Mouse (Mus musculus): ENCODE data around the gene Dusp2. TPM values are rescaled to one million over a fixed set of nuclear protein-coding genes. Genes with fewer than 3 reads are reported as not detected.
"Not testable (repeated sequence)": the region's sequence is repeated elsewhere in the genome, so short reads cannot be mapped to it uniquely, and the experiment has no call there.

Dusp2 gene
- polyA plus RNA-seq (2015; fragmentation: Nextera tagmentation; extraction: Ambion mirVana) = 6.6 and 7.7 TPM in 2 replicates

DNA sequence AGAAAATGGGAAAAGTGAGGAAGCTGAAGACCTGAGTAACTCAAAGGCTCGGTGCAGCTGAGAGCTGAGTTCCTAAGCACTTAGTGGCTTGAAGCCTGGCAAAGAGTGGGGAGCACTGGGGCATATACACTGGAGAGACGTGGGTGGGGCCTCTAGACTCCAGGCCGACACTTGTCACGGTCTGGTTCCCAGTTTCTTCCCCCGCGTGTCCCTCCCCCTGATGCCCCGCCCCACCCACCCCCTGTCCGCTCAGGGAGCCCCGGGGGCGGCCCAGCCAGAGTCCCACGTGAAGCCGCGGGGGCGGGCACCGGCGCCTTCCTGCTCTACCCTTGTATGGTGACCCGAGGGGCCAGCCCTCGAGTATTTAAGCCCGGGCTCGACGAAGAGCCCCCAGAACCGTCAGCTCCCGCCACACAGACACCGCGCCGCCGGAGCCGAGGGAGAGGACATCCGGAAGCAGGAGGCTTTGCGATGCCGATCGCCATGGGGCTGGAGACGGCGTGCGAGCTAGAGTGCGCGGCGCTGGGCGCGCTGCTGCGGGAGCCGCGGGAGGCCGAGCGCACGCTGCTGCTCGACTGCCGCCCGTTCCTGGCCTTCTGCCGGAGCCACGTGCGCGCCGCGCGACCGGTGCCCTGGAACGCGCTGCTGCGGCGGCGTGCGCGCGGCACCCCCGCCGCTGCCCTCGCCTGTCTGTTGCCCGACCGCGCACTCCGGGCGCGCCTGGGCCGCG is at the start of gene Dusp2:
Dusp2 (plus strand) TSS at position 393 of the 730 bp plus-strand sequence.
- Histone ChIP-seq H3K27ac (ENCODE audit: low read length) (no peak within 1 kb of the TSS), H3K9ac (replicated peaks; ENCODE audit: low read depth, low read length) (peak within 1 kb of the TSS; percentile 69), H3K9me3 (ENCODE audit: control insufficient read depth, low read length) (no peaks in the 10 kb centered on the region), H3K36me3 (ENCODE audit: control insufficient read depth, insufficient read depth) (no peaks in the 10 kb centered on the region), H3K4me3 (replicated peaks; ENCODE audit: low read length) (peak within 1 kb of the TSS; percentile 61), H3K27me3 (replicated peaks; ENCODE audit: control insufficient read depth, insufficient read depth, low read length) (peaks cover 24% of the 10 kb centered on the region), H3K4me1 (replicated peaks; ENCODE audit: control insufficient read depth, insufficient read depth, low read length) (peaks cover 9% of the 10 kb centered on the region; the same call in 1 of the 2 replicates), H3K4me2 (ENCODE audit: low read length) (peak within 1 kb of the TSS; percentile 88)
- ATAC-seq = peak; percentile 87
- WGBS = under 1% methylated on average over 68 of the region's 76 CpGs

DNA sequence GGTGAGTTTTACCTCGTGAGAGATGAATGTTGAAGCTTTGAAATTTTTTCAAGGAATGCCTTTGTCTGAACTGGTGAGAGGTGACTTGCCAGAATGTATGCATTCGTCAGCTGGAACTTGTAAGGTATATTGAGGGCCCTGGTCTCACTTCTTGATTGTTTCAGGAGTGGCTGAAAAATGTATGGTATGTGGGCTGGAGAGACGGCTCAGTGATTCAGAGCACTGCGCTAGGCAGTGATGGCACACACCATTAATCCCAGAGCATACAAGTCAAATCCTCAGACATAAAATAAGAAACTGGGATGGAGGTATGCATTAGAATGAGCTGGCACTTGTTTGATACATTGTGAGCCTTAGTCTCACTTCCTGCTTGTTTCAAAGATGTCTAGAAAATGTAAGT is 43.7 kb upstream of the Dusp2 start:
- Histone ChIP-seq H3K27ac (ENCODE audit: low read length) (no peak overlapping the region), H3K27me3 (replicated peaks; ENCODE audit: control insufficient read depth, insufficient read depth, low read length) (no peaks in the 10 kb centered on the region), H3K9me3 (ENCODE audit: control insufficient read depth, low read length) (no peaks in the 10 kb centered on the region), H3K9ac (replicated peaks; ENCODE audit: low read depth, low read length) (no peak overlapping the region), H3K36me3 (ENCODE audit: control insufficient read depth, insufficient read depth) (peaks cover 34% of the 10 kb centered on the region), H3K4me1 (replicated peaks; ENCODE audit: control insufficient read depth, insufficient read depth, low read length) (no peaks in the 10 kb centered on the region), H3K4me3 (replicated peaks; ENCODE audit: low read length) (no peak overlapping the region), H3K4me2 (ENCODE audit: low read length) (no peak overlapping the region)
- 89% methylated on average over 4 of the region's 4 CpGs for WGBS
- ATAC-seq = no peak

DNA sequence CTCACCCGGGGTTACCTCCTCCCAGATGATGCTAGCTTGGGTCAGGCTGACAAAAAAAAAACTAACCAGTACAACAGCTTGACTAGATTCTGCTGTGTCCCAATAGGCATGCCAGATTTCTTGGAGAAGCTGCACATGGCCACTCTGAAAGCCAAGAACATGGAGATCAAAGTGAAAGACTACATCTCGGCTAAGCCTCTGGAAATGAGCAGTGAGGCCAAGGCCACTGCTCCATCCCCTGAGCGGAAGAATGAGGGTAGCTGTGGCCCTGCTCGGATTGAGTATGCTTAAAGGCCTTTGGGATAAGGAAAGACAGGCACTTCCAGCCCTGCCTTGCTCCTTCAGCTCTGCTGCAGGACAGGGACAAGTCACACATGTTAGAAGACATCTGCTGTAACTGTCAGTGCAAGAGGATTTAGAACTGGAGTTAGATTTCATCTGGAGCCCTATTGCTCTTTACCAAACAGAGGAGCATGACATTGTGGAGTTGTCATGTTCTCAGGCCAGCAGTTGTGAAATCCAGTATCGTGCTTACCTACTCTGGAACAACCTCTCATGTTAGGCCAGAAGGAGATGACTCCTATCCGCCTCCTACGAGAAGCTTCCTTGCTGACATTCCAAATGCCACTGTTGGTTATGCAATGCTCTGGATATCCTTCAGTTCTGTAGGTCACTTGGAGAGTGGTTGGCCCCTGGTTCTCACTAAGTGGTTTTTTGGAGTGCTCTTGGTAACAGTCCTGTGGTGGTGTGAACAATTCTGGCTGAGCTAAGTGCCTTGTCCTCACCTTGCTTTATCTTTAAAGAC is 38.8 kb upstream of the Dusp2 start:
- 93% methylated on average over 7 of the region's 7 CpGs for WGBS
- Histone ChIP-seq H3K4me3 (replicated peaks; ENCODE audit: low read length) (no peak overlapping the region), H3K27me3 (replicated peaks; ENCODE audit: control insufficient read depth, insufficient read depth, low read length) (no peaks in the 10 kb centered on the region), H3K36me3 (ENCODE audit: control insufficient read depth, insufficient read depth) (peaks cover 36% of the 10 kb centered on the region), H3K27ac (ENCODE audit: low read length) (no peak overlapping the region), H3K4me1 (replicated peaks; ENCODE audit: control insufficient read depth, insufficient read depth, low read length) (no peaks in the 10 kb centered on the region), H3K9me3 (ENCODE audit: control insufficient read depth, low read length) (no peaks in the 10 kb centered on the region), H3K9ac (replicated peaks; ENCODE audit: low read depth, low read length) (no peak overlapping the region), H3K4me2 (ENCODE audit: low read length) (no peak overlapping the region)
- no peak for ATAC-seq

DNA sequence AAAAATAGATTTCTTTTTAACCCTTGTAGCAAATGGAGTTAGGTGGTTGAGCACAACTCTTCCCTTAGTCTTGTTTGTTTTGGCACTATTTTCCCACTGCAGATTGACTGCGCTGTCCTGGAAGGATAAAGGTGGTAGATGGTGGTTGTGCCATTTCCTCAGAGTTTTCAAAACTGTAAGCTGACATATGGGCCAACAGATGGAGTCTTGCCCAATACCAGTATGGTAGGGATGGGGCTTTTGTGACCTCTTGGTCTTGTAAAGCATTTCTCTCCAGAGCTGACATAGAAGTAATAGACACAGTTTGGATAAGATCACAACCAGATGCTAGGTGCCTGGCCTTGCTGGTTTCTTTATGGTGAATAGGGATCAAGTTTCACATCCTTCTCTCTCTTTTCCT is 37.9 kb upstream of the Dusp2 start:
- H3K4me2 ChIP-seq (ENCODE audit: low read length) = no peak overlapping the region
- no peaks in the 10 kb centered on the region for H3K27me3 ChIP-seq (replicated peaks; ENCODE audit: control insufficient read depth, insufficient read depth, low read length)
- no peak overlapping the region for H3K27ac ChIP-seq (ENCODE audit: low read length)
- peaks cover 34% of the 10 kb centered on the region for H3K36me3 ChIP-seq (ENCODE audit: control insufficient read depth, insufficient read depth)
- no peak overlapping the region for H3K4me3 ChIP-seq (replicated peaks; ENCODE audit: low read length)
- H3K4me1 ChIP-seq (replicated peaks; ENCODE audit: control insufficient read depth, insufficient read depth, low read length) = no peaks in the 10 kb centered on the region
- no peak for ATAC-seq
- H3K9ac ChIP-seq (replicated peaks; ENCODE audit: low read depth, low read length) = no peak overlapping the region
- no peaks in the 10 kb centered on the region for H3K9me3 ChIP-seq (ENCODE audit: control insufficient read depth, low read length)
- WGBS = 97% methylated on average over 1 of the region's 1 CpGs

DNA sequence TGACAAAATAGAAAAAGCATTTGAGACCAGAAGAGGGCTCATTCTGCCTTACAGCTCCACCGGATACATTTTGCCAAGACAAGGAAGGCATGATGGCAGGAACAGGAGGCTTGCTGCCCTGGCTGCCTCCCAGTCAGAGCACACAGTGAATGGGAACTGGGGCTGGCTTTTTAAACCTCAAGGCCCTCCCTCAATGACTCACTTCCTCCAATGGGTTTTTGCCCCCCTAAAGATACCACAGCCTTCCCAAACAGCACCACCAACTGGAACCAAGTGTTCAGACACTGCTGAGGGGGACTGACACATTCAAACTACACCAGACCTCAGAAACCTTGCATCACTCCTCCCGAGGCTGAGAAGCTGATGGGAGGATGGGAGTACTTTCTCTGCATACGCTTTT is 35.3 kb upstream of the Dusp2 start:
- H3K27ac ChIP-seq (ENCODE audit: low read length) = no peak overlapping the region
- H3K4me1 ChIP-seq (replicated peaks; ENCODE audit: control insufficient read depth, insufficient read depth, low read length) = no peaks in the 10 kb centered on the region
- no peak overlapping the region for H3K4me2 ChIP-seq (ENCODE audit: low read length)
- H3K9me3 ChIP-seq (ENCODE audit: control insufficient read depth, low read length) = no peaks in the 10 kb centered on the region
- no peaks in the 10 kb centered on the region for H3K27me3 ChIP-seq (replicated peaks; ENCODE audit: control insufficient read depth, insufficient read depth, low read length)
- no peak overlapping the region for H3K4me3 ChIP-seq (replicated peaks; ENCODE audit: low read length)
- no peak for ATAC-seq
- H3K9ac ChIP-seq (replicated peaks; ENCODE audit: low read depth, low read length) = no peak overlapping the region
- peaks cover 19% of the 10 kb centered on the region for H3K36me3 ChIP-seq (ENCODE audit: control insufficient read depth, insufficient read depth)
- WGBS = 93% methylated on average over 3 of the region's 3 CpGs

DNA sequence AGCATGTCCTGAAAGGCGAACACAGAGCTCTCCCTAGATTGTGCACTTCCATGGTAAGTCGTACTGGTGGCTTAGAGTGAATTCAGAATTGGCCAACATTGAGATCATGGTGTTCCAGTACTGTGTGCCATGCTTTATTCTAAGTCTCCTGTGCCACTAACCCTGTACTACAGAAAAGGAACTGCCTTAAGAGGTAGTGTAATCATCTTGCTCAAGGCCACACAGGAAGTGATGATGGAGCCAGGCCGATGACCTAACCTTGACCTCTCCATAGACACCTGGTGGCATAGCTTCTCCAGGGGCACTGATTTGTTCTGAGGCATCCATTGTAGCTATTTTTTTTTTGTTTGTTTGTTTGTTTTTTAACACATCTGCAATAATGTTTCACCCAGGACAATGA is 34.1 kb upstream of the Dusp2 start:
- whole genome bisulfite sequencing = 91% methylated on average over 3 of the region's 3 CpGs
- Histone ChIP-seq H3K4me3 (replicated peaks; ENCODE audit: low read length) (no peak overlapping the region), H3K9ac (replicated peaks; ENCODE audit: low read depth, low read length) (no peak overlapping the region), H3K9me3 (ENCODE audit: control insufficient read depth, low read length) (no peaks in the 10 kb centered on the region), H3K4me1 (replicated peaks; ENCODE audit: control insufficient read depth, insufficient read depth, low read length) (no peaks in the 10 kb centered on the region), H3K36me3 (ENCODE audit: control insufficient read depth, insufficient read depth) (peaks cover 17% of the 10 kb centered on the region), H3K27ac (ENCODE audit: low read length) (no peak overlapping the region), H3K27me3 (replicated peaks; ENCODE audit: control insufficient read depth, insufficient read depth, low read length) (no peaks in the 10 kb centered on the region), H3K4me2 (ENCODE audit: low read length) (no peak overlapping the region)
- no peak for ATAC-seq

DNA sequence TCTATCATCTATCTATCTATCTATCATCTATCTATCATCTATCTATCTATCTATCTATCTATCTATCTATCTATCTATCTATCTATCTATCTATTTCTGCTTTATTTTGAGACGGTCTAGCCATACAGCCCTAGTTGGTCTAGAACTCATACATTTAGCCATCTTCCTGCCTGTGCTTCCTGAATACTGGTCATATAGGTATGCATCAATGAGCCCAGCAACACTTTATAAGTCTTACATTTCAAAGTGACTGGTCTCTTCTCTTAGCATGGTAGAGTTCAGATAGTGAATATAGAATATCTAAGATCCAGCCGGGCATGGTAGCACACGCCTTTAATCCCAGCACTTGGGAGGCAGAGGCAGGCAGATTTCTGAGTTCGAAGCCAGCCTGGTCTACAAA is 31.8 kb upstream of the Dusp2 start:
- H3K27me3 ChIP-seq (replicated peaks; ENCODE audit: control insufficient read depth, insufficient read depth, low read length); H3K4me2 ChIP-seq (ENCODE audit: low read length); H3K36me3 ChIP-seq (ENCODE audit: control insufficient read depth, insufficient read depth); H3K9ac ChIP-seq (replicated peaks; ENCODE audit: low read depth, low read length); H3K4me1 ChIP-seq (replicated peaks; ENCODE audit: control insufficient read depth, insufficient read depth, low read length); H3K4me3 ChIP-seq (replicated peaks; ENCODE audit: low read length); H3K9me3 ChIP-seq (ENCODE audit: control insufficient read depth, low read length); ATAC-seq; H3K27ac ChIP-seq (ENCODE audit: low read length): not testable (repeated sequence)
- 93% methylated on average over 4 of the region's 4 CpGs for WGBS

DNA sequence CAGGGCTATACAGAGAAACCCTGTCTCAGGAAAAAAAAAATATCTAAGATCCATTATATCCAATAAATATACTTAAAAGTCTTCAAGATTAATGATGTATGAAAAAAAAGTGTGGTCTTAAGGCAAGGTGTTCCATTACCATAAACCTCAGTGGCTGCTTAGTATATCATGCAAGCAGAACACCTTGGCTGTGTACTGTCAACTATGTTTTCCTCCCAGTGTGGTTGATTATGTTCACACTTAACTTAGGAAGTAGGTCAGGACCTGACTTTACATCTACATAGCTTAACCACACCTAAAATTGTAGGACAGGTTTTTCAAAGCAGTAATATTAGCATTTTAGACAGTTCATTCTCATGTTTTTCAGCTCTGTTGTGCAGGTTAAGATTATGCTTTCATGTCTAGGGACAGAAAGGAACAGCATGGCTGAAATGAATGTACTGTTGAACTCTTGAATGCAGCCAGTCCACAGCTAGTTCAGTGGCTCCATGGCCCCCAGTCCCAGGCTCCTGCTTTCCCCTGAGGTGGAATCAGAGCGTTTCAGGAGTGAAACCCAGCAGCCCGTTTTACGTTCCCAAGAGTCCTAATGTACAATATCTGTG is 31.2 kb upstream of the Dusp2 start:
- no peak for ATAC-seq

DNA sequence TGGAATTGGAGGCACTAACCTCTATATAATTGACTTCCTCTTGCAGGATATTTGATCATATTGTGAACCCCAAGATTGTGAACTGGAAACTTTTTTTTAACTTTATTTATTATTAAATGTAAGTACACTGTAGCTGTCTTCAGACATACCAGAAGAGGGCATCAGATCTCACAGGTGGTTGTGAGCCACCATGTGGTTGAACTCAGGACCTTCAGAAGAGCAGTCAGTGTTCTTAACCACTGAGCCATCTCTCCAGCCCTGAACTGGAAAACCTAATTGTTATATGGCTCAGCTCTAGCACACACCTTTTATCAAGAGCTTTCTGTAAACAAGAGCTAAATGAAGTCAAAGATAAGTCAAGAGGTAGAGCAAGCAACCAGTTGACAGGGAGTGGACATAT is 29.8 kb upstream of the Dusp2 start:
- H3K36me3 ChIP-seq (ENCODE audit: control insufficient read depth, insufficient read depth) = no peaks in the 10 kb centered on the region
- no peaks in the 10 kb centered on the region for H3K9me3 ChIP-seq (ENCODE audit: control insufficient read depth, low read length)
- no peaks in the 10 kb centered on the region for H3K4me1 ChIP-seq (replicated peaks; ENCODE audit: control insufficient read depth, insufficient read depth, low read length)
- H3K27ac ChIP-seq (ENCODE audit: low read length) = no peak overlapping the region
- no peak overlapping the region for H3K4me3 ChIP-seq (replicated peaks; ENCODE audit: low read length)
- no peak overlapping the region for H3K9ac ChIP-seq (replicated peaks; ENCODE audit: low read depth, low read length)
- H3K4me2 ChIP-seq (ENCODE audit: low read length) = no peak overlapping the region
- no peak for ATAC-seq
- no peaks in the 10 kb centered on the region for H3K27me3 ChIP-seq (replicated peaks; ENCODE audit: control insufficient read depth, insufficient read depth, low read length)

More for the DNA sequence above, 31.2 kb upstream of the Dusp2 start:
- no peaks in the 10 kb centered on the region for H3K9me3 ChIP-seq (ENCODE audit: control insufficient read depth, low read length)
- H3K4me3 ChIP-seq (replicated peaks; ENCODE audit: low read length) = no peak overlapping the region
- WGBS = 88% methylated on average over 3 of the region's 3 CpGs
- H3K27ac ChIP-seq (ENCODE audit: low read length) = no peak overlapping the region
- H3K4me2 ChIP-seq (ENCODE audit: low read length) = no peak overlapping the region
- H3K4me1 ChIP-seq (replicated peaks; ENCODE audit: control insufficient read depth, insufficient read depth, low read length) = no peaks in the 10 kb centered on the region
- no peak overlapping the region for H3K9ac ChIP-seq (replicated peaks; ENCODE audit: low read depth, low read length)
- H3K36me3 ChIP-seq (ENCODE audit: control insufficient read depth, insufficient read depth) = peaks cover 3% of the 10 kb centered on the region; the same call in 1 of the 2 replicates
- H3K27me3 ChIP-seq (replicated peaks; ENCODE audit: control insufficient read depth, insufficient read depth, low read length) = no peaks in the 10 kb centered on the region
